Mouse (Mus musculus) hematopoietic stem cell, adult 5-6 weeks (primary cell): ENCODE results near the gene Atxn7l2. TPM values are rescaled to one million over a fixed set of nuclear protein-coding genes. Genes with fewer than 3 reads are reported as not detected.

Experiments
- ATAC-seq, 2 experiments: fragments of 125-278 bp in 1 of 2; replicated peaks in 1 of 2; 2 replicates each; pipeline ENCODE4 v1.8.0; 2016 to 2017; ENCODE audit warnings: inconsistent platforms in 2 of 2, mild to moderate bottlenecking in 2 of 2, moderate number of reproducible peaks in 2 of 2, low read depth in 1 of 2, moderate TSS enrichment in 1 of 2; ENCODE audit not compliant: low FRiP score in 2 of 2, poor library complexity in 2 of 2, severe bottlenecking in 2 of 2, insufficient read depth in 1 of 2, low TSS enrichment in 1 of 2
- total RNA-seq: library from RNA; stranded (forward); fragments of 172-1452, 232-1000 nt; gene quantifications from 2 replicates; pipeline ENCODE4 v1.2.3, GENCODE M21; 2017

The Atxn7l2 gene
- total RNA-seq, 1 experiment from 2014 or later: 4.2 TPM

DNA sequence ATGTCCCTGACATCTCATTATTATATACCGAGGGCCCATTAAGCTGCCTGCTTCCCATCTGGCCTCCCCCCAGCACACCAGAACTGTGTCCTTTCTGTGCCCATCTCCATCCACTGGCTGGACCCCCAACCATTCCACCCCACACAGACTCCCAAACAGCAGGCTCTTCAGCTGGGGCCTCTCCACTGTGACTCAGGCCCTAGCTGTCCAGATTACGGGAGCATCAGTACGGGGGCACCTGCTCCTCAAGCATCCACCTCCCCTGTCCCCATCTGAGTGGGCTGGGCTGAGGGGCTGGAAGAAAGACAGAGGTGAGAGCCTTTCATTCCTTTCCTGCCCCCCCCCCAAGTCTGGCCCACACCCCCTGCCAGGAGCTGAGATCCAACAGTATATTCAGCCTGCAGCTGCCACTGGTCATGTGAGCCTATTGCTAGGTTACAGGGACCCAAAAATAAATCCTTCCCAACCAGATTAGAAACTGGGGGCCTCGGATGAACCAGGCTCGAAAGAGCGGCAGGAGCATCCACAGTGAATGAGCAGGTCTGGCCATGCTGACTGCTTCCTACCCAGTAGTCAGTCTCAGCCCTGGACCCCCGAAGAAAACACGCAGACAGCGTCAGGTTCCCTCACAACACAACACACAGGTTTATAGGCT, 52.2 kb downstream of the Atxn7l2 start:
- no peak for ATAC-seq

- ATAC-seq: no peak
These were observed 56.1 kb downstream of the Atxn7l2 start, which contains the start of gene Gpr61 for GRCm38 (mm10) chr3:108154656-108155055. TSS of gene Gpr61 (minus strand) at chr3:108154882.

DNA sequence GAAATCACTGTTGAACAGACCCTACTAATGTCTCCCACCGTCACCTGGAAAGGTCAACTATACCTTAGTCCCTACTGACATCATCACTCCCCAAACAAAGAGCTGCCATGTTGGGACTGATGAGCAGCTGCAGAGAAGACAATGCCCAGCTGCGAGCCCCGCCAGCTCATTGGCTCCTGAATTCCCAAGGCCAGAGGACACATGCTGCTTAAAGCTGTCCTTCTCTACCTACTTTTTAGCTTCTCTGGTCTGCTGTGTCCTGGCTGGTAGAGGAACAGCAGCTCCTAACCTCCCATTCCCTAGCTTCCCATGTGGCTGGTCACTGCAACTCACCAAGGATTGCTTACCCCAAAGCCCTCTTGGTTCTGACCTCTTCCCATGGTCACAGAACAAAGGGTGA, 58.4 kb downstream of the Atxn7l2 start:
- no peak for ATAC-seq

Other genes with a start within 250 kb of the Atxn7l2 start
- not detected in 2 replicates for gene Gstm3, start 241.7 kb downstream of the Atxn7l2 start, total RNA-seq
- gene Gstm2, start 224.5 kb downstream of the Atxn7l2 start, total RNA-seq: 1.7 and 2.8 TPM in 2 replicates
- gene Gstm1, start 193.0 kb downstream of the Atxn7l2 start, total RNA-seq: 104 and 128 TPM in 2 replicates
- 11.8 and 13.1 TPM in 2 replicates for gene Gstm4, start 166.0 kb downstream of the Atxn7l2 start, total RNA-seq
- 45.3 and 46.7 TPM in 2 replicates for gene Ampd2, start 124.3 kb downstream of the Atxn7l2 start, total RNA-seq
- gene Gnat2, start 118.1 kb downstream of the Atxn7l2 start, total RNA-seq: 3.8 and 4.4 TPM in 2 replicates
- gene Gnai3, start 64.8 kb downstream of the Atxn7l2 start, total RNA-seq: 140 and 171 TPM in 2 replicates
- gene Gpr61, start 56.1 kb downstream of the Atxn7l2 start, total RNA-seq: not detected in 2 replicates
- gene Amigo1, start 24.6 kb downstream of the Atxn7l2 start, total RNA-seq: 3.2 and 5.8 TPM in 2 replicates
- gene Cyb561d1, start 9.7 kb downstream of the Atxn7l2 start, total RNA-seq: 7.7 and 9.5 TPM in 2 replicates
- gene Sypl2, start 15.7 kb upstream of the Atxn7l2 start, total RNA-seq: not detected in 2 replicates
- gene Psma5, start 46.0 kb upstream of the Atxn7l2 start, total RNA-seq: 194 and 263 TPM in 2 replicates
- gene Sort1, start 73.1 kb upstream of the Atxn7l2 start, total RNA-seq: 26.6 and 37.3 TPM in 2 replicates
- gene Mybphl, start 154.0 kb upstream of the Atxn7l2 start, total RNA-seq: not detected in 2 replicates
- 27.6 and 39.3 TPM in 2 replicates for gene Psrc1, start 172.9 kb upstream of the Atxn7l2 start, total RNA-seq
- 0.38 and 1.6 TPM in 2 replicates for gene Celsr2, start 204.6 kb upstream of the Atxn7l2 start, total RNA-seq
- 216 and 455 TPM in 2 replicates for gene Sars, start 234.3 kb upstream of the Atxn7l2 start, total RNA-seq